Mouse (Mus musculus) kidney, postnatal 14 days (tissue): ENCODE results near the gene Fam168a.

Experiments
- DNase-seq: peaks from one replicate; pipeline ENCODE4 v3.0.0; 2022; ENCODE audit warnings: mixed read lengths

Fam168a gene

GRCm38 (mm10) chr7:100871355-100871754 lies 164.9 kb downstream of the Fam168a start:
- DNase-seq, result no peak

- peak; percentile 60 for DNase-seq
Observed at GRCm38 (mm10) chr7:100871892-100872291, 165.5 kb downstream of the Fam168a start.

GRCm38 (mm10) chr7:100873197-100873596 lies 166.8 kb downstream of the Fam168a start:
- no peak for DNase-seq

- DNase-seq, result no peak
Observed at GRCm38 (mm10) chr7:100875822-100876221, 169.4 kb downstream of the Fam168a start.

GRCm38 (mm10) chr7:100876293-100876692 lies 169.9 kb downstream of the Fam168a start:
- DNase-seq, result no peak

- no peak for DNase-seq
Observed at GRCm38 (mm10) chr7:100876771-100877170, 170.3 kb downstream of the Fam168a start.

- peak; percentile 80 for DNase-seq
Observed at GRCm38 (mm10) chr7:100879595-100879994, 173.2 kb downstream of the Fam168a start.

- no peak for DNase-seq
Observed at GRCm38 (mm10) chr7:100881531-100881930, 175.1 kb downstream of the Fam168a start.

GRCm38 (mm10) chr7:100881950-100882349 lies 175.5 kb downstream of the Fam168a start:
- no peak for DNase-seq

GRCm38 (mm10) chr7:100884460-100884859 lies 178.0 kb downstream of the Fam168a start:
- DNase-seq, result no peak

GRCm38 (mm10) chr7:100886535-100886934 lies 180.1 kb downstream of the Fam168a start:
- DNase-seq, result peak; percentile 50
